11 mouse cellular contexts compared by ENCODE assay signal in genomic region chr1:192502835-192503234, GRCm38 (mm10).
"Had no signal": no experiment of that assay in that cellular context is flagged by ENCODE, and none has a peak within 500 bp of the region (broad histone marks: within the 10 kb centered on the region; RNA-seq: fewer than 3 reads in every experiment).

No protein-coding gene starts in this region.

- DNase-seq: retina, postnatal 1 day; right cerebral cortex, adult 18-20 months; right cerebral cortex, postnatal 14 days; right cerebral cortex, postnatal 25 days; right cerebral cortex, postnatal 4 days; spleen, adult 18-20 months; thymus, adult 18-20 months; thymus, adult 2 months; thymus, postnatal 14 days; thymus, postnatal 25 days; thymus, postnatal 36 days had no signal
